Mouse (Mus musculus) hindbrain, embryonic 11.5 days (tissue): ENCODE results near the gene Vps37c. TPM values are rescaled to one million over a fixed set of nuclear protein-coding genes. Genes with fewer than 3 reads are reported as not detected.
A peak's percentile ranks its signal among the peaks of the same experiment; 100 is the strongest.

Source experiments
- ATAC-seq: fragments of 200-750 bp; cut with Nextera tagmentation; 2 replicates; pipeline ENCODE4 v1.8.0; 2017; ENCODE audit warnings: mild to moderate bottlenecking, moderate TSS enrichment, moderate library complexity; ENCODE audit not compliant: low FRiP score
- DNase-seq: peaks from one replicate; pipeline ENCODE4 v3.0.0-alpha.2; 2015; ENCODE audit warnings: low spot score
- H3K27ac ChIP-seq: fragments of 300-500 bp; sonication (generic); 2 replicates; pipeline ENCODE4 v1.5.1; 2014; ENCODE audit warnings: mild to moderate bottlenecking, low read depth, low read length
- H3K27me3 ChIP-seq: fragments of 300-500 bp; sonication (generic); 2 replicates; pipeline ENCODE4 v1.6.1; 2014; ENCODE audit warnings: mild to moderate bottlenecking, low read length, moderate library complexity, mixed read lengths; ENCODE audit not compliant: control insufficient read depth, insufficient read depth
- H3K36me3 ChIP-seq: fragments of 300-500 bp; sonication (generic); 2 replicates; pipeline ENCODE4 v1.6.1; 2014; ENCODE audit warnings: mild to moderate bottlenecking, low read length, moderate library complexity, mixed read lengths; ENCODE audit not compliant: control insufficient read depth, insufficient read depth
- H3K4me1 ChIP-seq: fragments of 300-500 bp; sonication (generic); replicated peaks from 2 replicates; pipeline ENCODE4 v1.6.1; 2014; ENCODE audit warnings: low read length, mixed read lengths; ENCODE audit not compliant: control insufficient read depth, insufficient read depth
- H3K4me2 ChIP-seq: fragments of 300-500 bp; sonication (generic); replicated peaks from 2 replicates; pipeline ENCODE4 v1.6.1; 2014; ENCODE audit warnings: mild to moderate bottlenecking, low read depth, low read length
- H3K4me3 ChIP-seq: fragments of 300-500 bp; sonication (generic); 2 replicates; pipeline ENCODE4 v1.5.1; 2014; ENCODE audit warnings: low read depth, low read length
- H3K9ac ChIP-seq: fragments of 300-500 bp; sonication (generic); 2 replicates; pipeline ENCODE4 v1.6.1; 2014; ENCODE audit warnings: low read depth, low read length
- H3K9me3 ChIP-seq: fragments of 300-500 bp; sonication (generic); 2 replicates; pipeline ENCODE4 v1.6.1; 2016; ENCODE audit warnings: low read length; ENCODE audit not compliant: control insufficient read depth
- WGBS: fragments of 180-500 bp; shearing (Covaris S2); extraction: QIAGEN DNeasy Blood & Tissue Kit; methylation state at CpG from one replicate; pipeline ENCODE4 v1.1.7; 2014; 5-methylcytosine and 5-hydroxymethylcytosine counted together
- polyA plus RNA-seq: library from polyadenylated mRNA; unstranded; fragments of >200 nt; fragmentation: Nextera tagmentation; extraction: Ambion mirVana; gene quantifications from 2 replicates; pipeline ENCODE4 v1.2.1, GENCODE M21; 2014

Gene Vps37c
- polyA plus RNA-seq, 1 experiment from 2014 or later: 23.9 TPM

- Histone ChIP-seq H3K4me1 (peaks cover 6% of the 10 kb centered on the region; the same call in 1 of the 2 replicates), H3K36me3 (no peaks in the 10 kb centered on the region), H3K27ac (no peak overlapping the region), H3K9me3 (no peaks in the 10 kb centered on the region), H3K9ac (no peak overlapping the region), H3K4me3 (no peak overlapping the region), H3K4me2 (no peak overlapping the region), H3K27me3 (no peaks in the 10 kb centered on the region)
- WGBS: 69% methylated on average over 3 of the region's 3 CpGs
- ATAC-seq (no peak), DNase-seq (no peak)
These were observed 3.1 kb downstream of the Vps37c start for GRCm38 (mm10) chr19:10691660-10692059.

- Histone ChIP-seq H3K27me3 (no peaks in the 10 kb centered on the region), H3K4me3 (no peak overlapping the region), H3K9me3 (no peaks in the 10 kb centered on the region), H3K36me3 (no peaks in the 10 kb centered on the region), H3K4me1 (peaks cover 6% of the 10 kb centered on the region; the same call in 1 of the 2 replicates), H3K9ac (no peak overlapping the region), H3K27ac (no peak overlapping the region), H3K4me2 (no peak overlapping the region)
- 94% methylated on average over 4 of the region's 4 CpGs for WGBS
- DNase-seq: no peak
- no peak for ATAC-seq
These were observed 3.8 kb downstream of the Vps37c start for GRCm38 (mm10) chr19:10692361-10692760.

- Histone ChIP-seq H3K27ac (no peak overlapping the region), H3K9ac (no peak overlapping the region), H3K9me3 (no peaks in the 10 kb centered on the region), H3K36me3 (no peaks in the 10 kb centered on the region), H3K4me3 (no peak overlapping the region), H3K27me3 (no peaks in the 10 kb centered on the region), H3K4me2 (no peak overlapping the region), H3K4me1 (peaks cover 3% of the 10 kb centered on the region)
- DNase-seq (no peak), ATAC-seq (no peak)
- WGBS: 91% methylated on average over 10 of the region's 10 CpGs
These were observed 5.6 kb downstream of the Vps37c start for GRCm38 (mm10) chr19:10693926-10694682.

- Histone ChIP-seq H3K4me2 (no peak overlapping the region), H3K4me1 (peaks cover 3% of the 10 kb centered on the region), H3K9ac (peak overlapping the region; percentile 4; the same call in 1 of the 2 replicates), H3K27me3 (no peaks in the 10 kb centered on the region), H3K27ac (peak overlapping the region; percentile 58), H3K4me3 (no peak overlapping the region), H3K9me3 (no peaks in the 10 kb centered on the region), H3K36me3 (no peaks in the 10 kb centered on the region)
- ATAC-seq (no peak), DNase-seq (peak; percentile 29)
- WGBS: 38% methylated on average over 7 of the region's 7 CpGs
These were observed 7.3 kb downstream of the Vps37c start for GRCm38 (mm10) chr19:10695801-10696200.

- Histone ChIP-seq H3K36me3 (no peaks in the 10 kb centered on the region), H3K4me2 (no peak overlapping the region), H3K9ac (no peak overlapping the region), H3K9me3 (no peaks in the 10 kb centered on the region), H3K27ac (no peak overlapping the region), H3K27me3 (no peaks in the 10 kb centered on the region), H3K4me1 (peaks cover 3% of the 10 kb centered on the region), H3K4me3 (no peak overlapping the region)
- 74% methylated on average over 9 of the region's 9 CpGs for WGBS
- DNase-seq (no peak), ATAC-seq (no peak; the same call in 1 of the 2 replicates)
These were observed 9.8 kb downstream of the Vps37c start for GRCm38 (mm10) chr19:10698131-10698991.

GRCm38 (mm10) chr19:10699851-10700250 lies 11.3 kb downstream of the Vps37c start:
- DNase-seq (no peak), ATAC-seq (no peak)
- H3K9ac ChIP-seq: no peak overlapping the region
- no peak overlapping the region for H3K4me3 ChIP-seq
- H3K9me3 ChIP-seq: no peaks in the 10 kb centered on the region
- peaks cover 3% of the 10 kb centered on the region for H3K4me1 ChIP-seq
- no peaks in the 10 kb centered on the region for H3K36me3 ChIP-seq
- no peak overlapping the region for H3K27ac ChIP-seq
- H3K27me3 ChIP-seq: no peaks in the 10 kb centered on the region
- 77% methylated on average over 9 of the region's 9 CpGs for WGBS
- no peak overlapping the region for H3K4me2 ChIP-seq

GRCm38 (mm10) chr19:10701013-10701726 lies 12.6 kb downstream of the Vps37c start:
- no peaks in the 10 kb centered on the region for H3K36me3 ChIP-seq
- no peak for DNase-seq
- no peak overlapping the region for H3K9ac ChIP-seq
- ATAC-seq: 0 out of 2 replicates have a peak, but pooled peaks have one; percentile 15
- H3K27me3 ChIP-seq: no peaks in the 10 kb centered on the region
- H3K4me2 ChIP-seq: no peak overlapping the region
- no peak overlapping the region for H3K4me3 ChIP-seq
- no peaks in the 10 kb centered on the region; the same call in 1 of the 2 replicates for H3K4me1 ChIP-seq
- H3K27ac ChIP-seq: no peak overlapping the region
- H3K9me3 ChIP-seq: no peaks in the 10 kb centered on the region
- WGBS: 62% methylated on average over 6 of the region's 6 CpGs

GRCm38 (mm10) chr19:10702125-10702524 lies 13.6 kb downstream of the Vps37c start:
- Histone ChIP-seq H3K9me3 (no peaks in the 10 kb centered on the region), H3K27ac (no peak overlapping the region), H3K4me2 (no peak overlapping the region), H3K4me1 (no peaks in the 10 kb centered on the region; the same call in 1 of the 2 replicates), H3K9ac (no peak overlapping the region), H3K36me3 (no peaks in the 10 kb centered on the region), H3K4me3 (no peak overlapping the region), H3K27me3 (no peaks in the 10 kb centered on the region)
- DNase-seq (no peak), ATAC-seq (no peak)
- 81% methylated on average over 8 of the region's 8 CpGs for WGBS
